Mouse (Mus musculus) kidney, adult 18-20 months (tissue): Measurements from ENCODE around the gene Gm20937.
"Not testable (repeated sequence)": the region's sequence is repeated elsewhere in the genome, so short reads cannot be mapped to it uniquely, and the experiment has no call there.

Experiments used
- DNase-seq: peaks from one replicate; pipeline ENCODE4 v3.0.0; 2021

The Gm20937 gene

DNA sequence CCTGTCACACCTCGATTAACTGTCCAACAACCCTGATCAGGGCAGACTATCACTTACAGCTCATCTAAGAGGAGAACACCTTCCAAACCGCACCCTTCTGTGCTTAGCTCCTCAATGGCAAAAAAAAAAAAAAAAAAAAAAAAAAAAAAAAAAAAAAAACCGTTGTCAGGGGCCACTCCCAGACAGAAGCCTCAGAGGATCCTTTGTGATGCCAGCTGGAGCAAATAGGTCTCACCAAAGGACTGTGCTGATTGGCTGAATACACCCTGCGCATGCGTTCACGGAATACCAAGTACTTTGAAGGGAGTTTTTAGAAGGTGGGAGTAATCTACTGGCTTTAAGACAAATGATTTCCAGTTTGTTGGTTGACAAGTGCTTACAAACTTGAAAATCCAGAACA, at the start of gene Gm20937:
Gm20937 (minus strand) TSS at position 101 of the 400 bp plus-strand sequence.
- DNase-seq, result not testable (repeated sequence)
